Mouse (Mus musculus) kidney, adult 11 months (tissue): ENCODE data around the gene Map1s.

ENCODE experiments used
- DNase-seq: peaks from one replicate; pipeline ENCODE4 v3.0.0; 2022

Gene Map1s

DNA sequence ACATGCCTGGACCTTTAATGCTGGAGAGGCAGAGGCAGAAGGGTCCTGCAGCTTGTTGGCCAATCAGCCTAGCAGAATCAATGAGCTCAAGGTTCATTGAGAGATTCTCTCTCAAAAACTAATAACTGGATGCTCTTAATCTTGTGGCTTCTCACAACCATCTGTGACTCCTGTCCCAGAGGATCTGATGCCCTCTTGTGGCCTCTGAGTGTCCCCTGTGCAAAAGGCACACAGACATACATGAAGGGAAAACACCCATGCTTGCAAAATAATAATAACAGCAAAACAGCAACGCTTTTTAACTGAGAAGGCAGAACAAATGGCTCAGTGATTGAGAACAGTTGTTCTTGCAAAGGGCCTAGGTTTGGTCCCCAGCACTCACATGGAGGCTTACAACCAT is 44.1 kb downstream of the Map1s start:
- DNase-seq: no peak

DNA sequence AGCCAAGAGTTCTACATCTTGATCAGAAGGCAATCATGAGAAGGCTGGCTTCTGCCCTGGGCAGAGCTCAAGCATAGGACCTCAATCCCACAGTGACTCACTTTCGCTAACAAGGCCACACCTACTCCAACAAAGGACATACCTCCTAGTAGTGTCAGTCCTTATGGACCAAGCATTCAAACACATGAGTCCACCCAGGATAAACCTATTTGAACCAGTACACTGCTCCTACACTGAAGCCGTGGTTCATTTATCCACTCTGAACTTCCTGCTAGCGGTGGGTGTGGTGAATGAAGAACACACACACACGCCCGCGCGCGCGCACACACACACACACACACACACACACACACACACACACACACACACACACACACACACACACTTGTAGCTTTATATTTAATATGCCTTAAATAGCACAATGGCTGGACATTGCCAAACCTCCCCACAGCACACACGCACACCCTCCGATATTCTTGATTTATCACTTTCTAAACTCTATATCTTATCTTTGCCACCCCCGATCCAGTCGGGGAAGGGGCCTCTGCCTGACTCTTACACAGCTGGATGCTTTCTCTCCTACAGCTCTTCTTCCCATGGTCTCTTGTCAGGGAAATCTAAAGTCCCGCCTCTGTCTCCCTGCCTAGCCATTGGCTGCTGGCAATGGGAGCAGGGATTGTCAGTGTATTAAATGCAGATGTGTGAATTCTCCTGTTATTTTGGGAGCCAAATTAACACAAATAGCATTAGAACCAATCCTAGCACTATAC is 55.2 kb downstream of the Map1s start:
- no peak for DNase-seq

DNA sequence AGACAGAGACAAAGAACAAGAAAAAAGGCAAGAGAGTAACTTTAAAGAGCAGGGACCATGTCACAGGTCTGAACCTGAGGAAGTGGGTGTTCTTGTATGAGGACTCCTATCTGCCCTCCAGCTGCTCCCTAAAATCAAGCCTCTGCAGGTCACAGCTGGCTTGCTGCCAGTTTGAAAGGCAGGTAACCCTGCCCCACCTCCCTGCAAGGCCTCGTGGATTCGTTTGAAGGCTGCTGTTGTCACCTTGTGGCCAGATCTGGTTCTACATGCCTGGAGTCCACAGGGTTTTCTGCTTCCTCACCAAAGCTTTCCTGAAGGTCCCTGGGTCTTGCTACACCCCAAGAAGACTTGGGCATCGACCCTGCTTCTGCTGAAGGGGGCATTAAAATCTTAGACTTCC is 58.4 kb downstream of the Map1s start:
- peak; percentile 52 for DNase-seq

DNA sequence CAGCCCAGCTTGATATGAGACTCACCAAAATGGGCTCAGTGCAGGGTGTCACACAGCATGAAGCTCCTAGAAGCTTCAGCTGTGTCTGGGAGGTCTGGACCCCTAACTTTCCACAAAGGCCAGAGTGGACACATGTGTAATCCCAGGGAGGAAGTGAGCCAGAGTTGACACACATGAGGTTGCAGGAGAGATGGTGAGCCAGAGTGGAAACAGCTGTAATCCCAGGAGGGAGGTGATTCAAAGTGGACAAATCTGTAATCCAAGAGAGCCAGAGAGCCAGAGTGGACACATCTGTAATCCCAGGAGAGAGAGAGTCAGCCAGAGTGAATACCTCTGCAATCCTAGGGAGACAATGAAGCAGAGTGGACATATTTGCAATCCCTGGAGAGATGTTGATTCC is 59.1 kb downstream of the Map1s start:
- DNase-seq: no peak
